Mouse (Mus musculus) adrenal gland, postnatal 36 days (tissue): ENCODE results near the gene 6430531B16Rik. TPM values are rescaled to one million over a fixed set of nuclear protein-coding genes. Genes with fewer than 3 reads are reported as not detected.

Experiments
- DNase-seq, 2 experiments: peaks; one replicate each; pipeline ENCODE4 v3.0.0; 2021; ENCODE audit warnings: mixed read lengths in 1 of 2
- microRNA-seq: library from miRNA; unstranded; fragments of <30 nt; microRNA quantifications from one replicate; pipeline ENCODE4 v1.2.0, GENCODE M21; 2021
- total RNA-seq, 2 experiments: library from RNA; stranded (reverse); gene quantifications; 2 replicates each; pipeline ENCODE4 v1.2.3; 2021

Gene 6430531B16Rik
- total RNA-seq, 2 experiments from 2014 or later: not detected

- no peak for DNase-seq
Observed at GRCm38 (mm10) chr7:139937810-139938209, 40.7 kb downstream of the 6430531B16Rik start.

GRCm38 (mm10) chr7:139937138-139937537, 41.4 kb downstream of the 6430531B16Rik start:
- DNase-seq: no peak

- DNase-seq: no peak
Observed at GRCm38 (mm10) chr7:139936705-139937104, 41.9 kb downstream of the 6430531B16Rik start.

GRCm38 (mm10) chr7:139930732-139931131, 47.8 kb downstream of the 6430531B16Rik start:
- DNase-seq: peak; percentile 59 to 70

Small RNAs within 50 kb of the gene (microRNA-seq; reads per million reads assigned to microRNA genes)
- gene Mir202 (24.1 reads per million, percentile 36 among the genes with 10 or more reads in this experiment), gene Mir7062 (not detected), gene mmu-mir-7686 (not detected)

Other genes starting within 250 kb of the 6430531B16Rik start
- 1 to 10 TPM; 2.2 to 3.9 TPM for gene Adgra1, start 144.6 kb downstream of the 6430531B16Rik start, total RNA-seq
- under 1 TPM; 0.50 to 0.56 TPM for gene Kndc1, start 84.1 kb downstream of the 6430531B16Rik start, total RNA-seq
- gene Utf1, start 35.0 kb downstream of the 6430531B16Rik start, total RNA-seq: not detected
- gene Adam8, start 13.8 kb upstream of the 6430531B16Rik start, total RNA-seq: 1 to 10 TPM in 1 of 2 experiments, under 1 TPM in 1; 0.69 to 4.6 TPM
- gene Zfp511, start 57.6 kb upstream of the 6430531B16Rik start, total RNA-seq: 10 to 100 TPM; 19.2 to 22.8 TPM
- 10 to 100 TPM; 24.4 to 26.0 TPM for gene Tubgcp2, start 57.9 kb upstream of the 6430531B16Rik start, total RNA-seq
- gene Msx3, start 70.3 kb upstream of the 6430531B16Rik start, total RNA-seq: not detected
- gene Caly, start 103.8 kb upstream of the 6430531B16Rik start, total RNA-seq: 1 to 10 TPM; 4.6 to 6.1 TPM
- gene Prap1, start 114.6 kb upstream of the 6430531B16Rik start, total RNA-seq: not detected
- 10 to 100 TPM; 45.3 to 68.5 TPM for gene Fuom, start 123.7 kb upstream of the 6430531B16Rik start, total RNA-seq
- gene Paox, start 137.0 kb upstream of the 6430531B16Rik start, total RNA-seq: 10 to 100 TPM; 13.0 to 26.1 TPM
- 100 to 1,000 TPM; 356 to 530 TPM for gene Echs1, start 137.7 kb upstream of the 6430531B16Rik start, total RNA-seq
- gene Mtg1, start 158.8 kb upstream of the 6430531B16Rik start, total RNA-seq: 10 to 100 TPM; 24.4 to 34.5 TPM
- under 1 TPM; 0.33 to 0.56 TPM for gene Sprn, start 176.1 kb upstream of the 6430531B16Rik start, total RNA-seq
- gene Olfr522, start 186.0 kb upstream of the 6430531B16Rik start, total RNA-seq: not detected
- gene Olfr523, start 194.5 kb upstream of the 6430531B16Rik start, total RNA-seq: not detected
- gene Olfr524, start 227.2 kb upstream of the 6430531B16Rik start, total RNA-seq: not detected
- gene Cd163l1, start 239.5 kb upstream of the 6430531B16Rik start, total RNA-seq: not detected